Mouse (Mus musculus) urinary bladder, adult 2 months (tissue): ENCODE results near the gene Abi1. TPM values are rescaled to one million over a fixed set of nuclear protein-coding genes. Genes with fewer than 3 reads are reported as not detected.
"Not testable (repeated sequence)": the region's sequence is repeated elsewhere in the genome, so short reads cannot be mapped to it uniquely, and the experiment has no call there.

ENCODE experiments used
- DNase-seq: peaks from one replicate; pipeline ENCODE4 v3.0.0; 2022; ENCODE audit warnings: low spot score
- polyA plus RNA-seq: library from polyadenylated mRNA; depleted of rRNA; stranded (reverse); fragments of >200 nt; gene quantifications from 2 replicates; pipeline ENCODE4 v1.2.3, GENCODE M21; 2012; rRNA removed

Abi1 gene
- polyA plus RNA-seq: 73.1 and 88.4 TPM in 2 replicates

DNA sequence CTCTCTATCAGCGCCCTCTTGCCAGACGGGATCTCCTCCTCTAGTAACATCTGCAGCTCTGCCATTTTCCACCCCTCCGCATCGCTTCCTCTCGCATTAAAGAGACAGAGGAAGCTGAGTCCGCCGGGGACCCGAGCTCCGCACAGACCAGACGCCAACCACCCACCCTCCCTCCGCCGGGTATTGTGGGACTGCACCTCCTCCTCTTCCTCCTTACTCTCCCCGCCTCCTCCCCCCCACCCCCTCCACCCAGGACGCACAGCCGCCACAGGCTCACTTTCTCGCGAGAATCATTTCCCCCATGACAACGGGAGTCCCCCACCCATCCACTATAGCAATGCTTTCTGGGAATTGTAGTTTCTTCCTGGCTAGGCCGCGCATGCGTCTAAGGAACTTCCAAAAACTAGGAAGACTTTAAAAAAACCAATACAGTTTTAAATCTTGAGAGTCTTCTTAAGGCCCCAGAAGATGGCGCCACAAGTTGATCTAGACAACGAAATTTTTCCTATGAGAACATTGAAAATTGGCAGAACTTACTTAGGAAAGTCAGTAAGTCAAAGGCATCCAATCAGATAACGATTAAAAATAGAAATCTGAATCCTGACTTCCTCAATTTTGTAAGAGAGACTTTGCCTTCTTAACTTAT lies at the start of gene Abi1:
TSS of gene Abi1 (minus strand) at position 241 of the 646 bp plus-strand sequence.
- DNase-seq: no peak

DNA sequence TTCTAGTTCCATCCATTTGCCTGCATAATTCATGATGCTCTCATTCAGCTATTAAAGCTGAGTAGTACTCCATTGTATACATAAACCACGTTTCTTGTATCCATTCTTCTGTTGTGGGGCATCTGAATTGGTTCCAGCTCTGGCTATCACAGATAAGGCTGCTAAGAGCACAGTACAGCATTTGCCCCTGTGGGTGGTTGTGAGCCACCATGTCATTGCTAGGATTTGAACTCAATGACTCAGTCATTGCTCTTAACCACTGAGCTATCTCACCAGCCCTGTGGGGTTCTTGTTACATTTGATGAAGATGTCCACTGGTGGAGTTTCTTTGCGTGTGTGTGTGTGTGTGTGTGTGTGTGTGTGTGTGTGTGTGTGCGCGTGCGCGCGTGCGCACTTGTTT lies 44.5 kb upstream of the Abi1 start:
- DNase-seq: no peak

DNA sequence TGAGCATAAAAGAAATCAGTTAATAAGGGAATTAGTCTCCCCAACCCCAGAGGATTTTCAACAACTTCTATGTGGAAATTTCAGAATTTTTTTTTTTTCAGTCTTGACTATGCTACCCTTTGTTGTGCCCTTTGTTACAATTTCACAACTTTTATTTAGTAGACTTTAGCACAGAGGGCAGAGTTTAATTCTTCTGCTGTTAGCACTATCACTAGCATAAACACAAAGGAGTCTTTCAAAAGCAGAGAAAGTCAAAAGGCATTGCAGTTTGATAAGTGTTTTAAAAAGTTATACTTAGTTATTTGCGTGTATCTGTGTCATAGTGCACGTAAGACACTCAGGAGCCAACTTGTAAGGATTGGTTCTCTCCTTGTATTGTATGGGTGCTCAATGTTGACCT lies 38.5 kb upstream of the Abi1 start:
- DNase-seq: no peak

DNA sequence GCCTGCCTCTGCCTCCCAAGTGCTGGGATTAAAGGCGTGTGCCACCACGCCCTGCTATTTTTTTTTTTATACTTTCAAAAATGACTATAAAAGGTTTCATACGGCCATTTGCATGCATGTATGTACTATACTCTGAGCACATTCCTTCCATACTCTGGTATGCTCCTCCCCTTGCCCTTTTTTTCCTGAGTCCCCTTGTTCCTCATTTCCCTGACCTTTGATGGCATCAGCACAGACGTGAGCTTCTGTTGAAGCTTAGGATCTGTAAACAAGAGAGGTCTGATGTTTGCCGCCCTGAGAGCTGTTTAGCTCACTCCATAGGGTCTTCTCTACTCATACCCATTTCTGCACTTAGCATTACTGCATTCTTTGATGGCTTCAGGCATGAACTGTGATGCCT lies 37.7 kb upstream of the Abi1 start:
- no peak for DNase-seq

DNA sequence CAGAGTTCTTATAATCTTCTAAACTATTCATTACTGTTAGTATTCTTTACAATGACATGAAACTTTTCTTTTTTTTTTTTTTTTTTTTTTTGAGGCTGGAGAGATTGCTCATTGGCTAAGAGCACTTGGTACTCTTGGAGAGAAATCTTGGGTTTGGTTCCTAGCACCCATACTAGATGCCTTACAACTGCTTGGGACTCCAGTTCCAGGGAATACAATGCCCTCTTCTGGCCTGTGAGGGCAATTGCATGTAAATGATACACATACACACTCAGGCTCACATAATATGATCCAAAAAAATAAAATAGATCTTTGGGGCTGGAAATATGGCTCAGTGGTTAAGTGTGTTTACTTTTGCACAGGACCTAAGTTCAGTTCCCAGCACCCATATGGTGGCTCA lies 36.7 kb upstream of the Abi1 start:
- DNase-seq: no peak

DNA sequence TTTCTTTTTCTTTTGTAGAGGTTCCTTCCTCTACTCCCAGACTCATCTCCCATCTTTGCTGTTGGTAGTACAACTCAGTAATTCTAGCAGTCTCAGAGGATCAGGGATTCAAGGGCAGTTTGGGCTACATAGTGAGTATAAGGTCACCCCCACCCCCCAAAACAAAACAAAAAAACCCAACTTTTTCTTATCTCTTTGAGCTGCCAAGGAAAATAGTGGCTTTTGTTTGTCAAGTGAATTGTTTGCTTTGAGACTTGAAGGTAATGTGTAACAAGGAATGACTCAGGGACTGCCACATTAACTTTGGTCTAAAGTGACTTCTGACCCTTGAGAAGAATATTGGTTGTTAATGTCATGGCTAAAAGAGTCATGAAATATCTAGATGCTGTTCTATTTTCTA lies 35.8 kb upstream of the Abi1 start:
- DNase-seq: no peak

DNA sequence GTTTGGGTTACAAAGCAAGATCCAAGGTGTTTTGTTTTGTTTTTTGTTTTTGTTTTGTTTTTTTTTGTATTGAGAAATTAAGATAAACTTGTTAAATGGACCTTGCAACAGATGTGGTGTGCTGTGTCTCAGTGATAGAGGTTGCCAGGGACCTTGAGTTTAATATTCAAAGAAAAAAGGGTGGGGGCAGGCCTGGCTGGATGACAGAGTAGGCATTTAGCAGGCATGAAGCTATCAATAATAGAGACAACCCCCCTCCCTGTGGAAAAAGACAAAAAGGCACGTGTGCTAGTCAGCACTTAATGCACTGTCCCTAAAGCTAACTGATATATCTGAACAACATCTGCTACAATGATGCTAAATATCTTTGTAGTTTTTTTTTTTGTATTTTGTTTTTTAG lies 31.4 kb upstream of the Abi1 start:
- no peak for DNase-seq

DNA sequence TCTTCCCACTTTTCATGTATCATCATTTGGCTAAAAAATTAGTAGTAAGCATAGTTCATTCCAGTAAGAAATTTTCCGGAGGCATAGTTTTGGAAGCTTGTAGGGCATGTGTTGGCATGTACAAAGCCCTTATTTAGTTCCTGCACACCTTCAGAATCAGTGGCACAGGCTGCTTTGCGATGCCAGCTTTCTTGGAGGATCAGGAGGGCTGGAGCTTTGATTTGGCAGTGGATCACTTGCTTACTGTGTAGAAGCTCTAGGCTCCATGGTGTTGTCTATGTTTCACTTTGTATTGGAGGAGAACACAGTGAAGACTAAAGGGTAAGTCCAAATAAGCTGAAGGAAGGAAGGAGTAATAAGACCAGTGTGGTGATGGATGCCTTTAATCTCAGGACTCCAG lies 30.4 kb upstream of the Abi1 start:
- DNase-seq: no peak

DNA sequence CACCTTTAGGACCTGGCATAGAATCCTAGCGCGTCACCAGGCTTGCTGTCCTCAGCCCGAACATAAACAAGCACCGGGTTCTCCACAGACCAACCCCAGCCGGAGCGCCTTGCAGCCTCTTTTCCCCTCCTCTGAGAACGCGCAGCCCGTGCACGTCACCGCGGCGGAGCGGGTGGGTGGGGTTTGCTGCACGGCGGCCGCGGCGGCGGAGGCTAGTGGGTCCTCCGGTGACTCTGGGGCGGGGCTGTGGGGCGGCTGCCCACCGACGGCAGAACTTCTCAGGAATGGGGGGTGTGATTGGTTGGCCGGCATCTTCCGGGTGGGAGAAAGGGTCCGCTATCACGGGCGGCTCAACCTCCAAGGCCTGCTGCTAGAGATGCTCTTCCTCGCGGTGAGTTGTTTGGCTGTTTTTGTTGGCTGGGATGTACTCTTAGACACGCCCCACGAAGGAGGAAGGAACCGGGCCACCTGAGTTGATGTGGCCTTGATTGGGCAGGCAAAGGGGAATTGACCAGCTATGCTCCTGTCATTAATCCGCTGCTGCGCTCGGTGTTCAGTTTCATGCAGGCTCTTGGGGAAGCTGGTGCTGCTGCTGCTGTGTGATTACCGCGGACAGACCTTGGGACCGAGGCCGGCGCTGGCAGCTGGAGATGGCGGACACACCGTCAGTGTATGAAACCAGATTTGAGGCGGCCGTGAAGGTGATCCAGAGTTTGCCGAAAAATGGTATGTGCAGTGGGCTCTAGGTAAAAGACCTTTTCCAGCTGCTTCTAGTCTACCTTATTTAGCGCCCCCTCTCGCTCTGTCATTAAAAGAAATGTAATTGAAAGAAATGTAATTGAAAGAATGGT lies 29.1 kb upstream of the Abi1 start:
- DNase-seq: peak; percentile 96

DNA sequence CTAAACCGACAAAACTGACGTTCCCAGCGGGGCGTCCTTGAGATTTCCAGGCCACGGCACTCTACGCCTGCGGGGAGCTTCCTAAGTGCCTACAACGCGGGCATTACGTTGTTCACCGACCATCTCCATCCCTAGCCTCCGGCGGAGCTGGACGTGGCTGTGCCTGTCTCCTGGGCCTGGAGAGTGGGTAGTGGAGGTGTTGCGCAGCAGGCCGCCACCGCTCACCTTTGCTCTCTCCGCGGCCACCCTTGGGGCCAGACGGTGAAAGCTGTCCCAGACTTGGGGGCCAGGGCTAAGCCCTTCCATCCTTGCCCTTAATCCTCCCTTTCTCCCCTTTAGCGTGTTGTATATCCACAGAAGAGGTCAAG lies 28.3 kb upstream of the Abi1 start:
- DNase-seq: no peak

DNA sequence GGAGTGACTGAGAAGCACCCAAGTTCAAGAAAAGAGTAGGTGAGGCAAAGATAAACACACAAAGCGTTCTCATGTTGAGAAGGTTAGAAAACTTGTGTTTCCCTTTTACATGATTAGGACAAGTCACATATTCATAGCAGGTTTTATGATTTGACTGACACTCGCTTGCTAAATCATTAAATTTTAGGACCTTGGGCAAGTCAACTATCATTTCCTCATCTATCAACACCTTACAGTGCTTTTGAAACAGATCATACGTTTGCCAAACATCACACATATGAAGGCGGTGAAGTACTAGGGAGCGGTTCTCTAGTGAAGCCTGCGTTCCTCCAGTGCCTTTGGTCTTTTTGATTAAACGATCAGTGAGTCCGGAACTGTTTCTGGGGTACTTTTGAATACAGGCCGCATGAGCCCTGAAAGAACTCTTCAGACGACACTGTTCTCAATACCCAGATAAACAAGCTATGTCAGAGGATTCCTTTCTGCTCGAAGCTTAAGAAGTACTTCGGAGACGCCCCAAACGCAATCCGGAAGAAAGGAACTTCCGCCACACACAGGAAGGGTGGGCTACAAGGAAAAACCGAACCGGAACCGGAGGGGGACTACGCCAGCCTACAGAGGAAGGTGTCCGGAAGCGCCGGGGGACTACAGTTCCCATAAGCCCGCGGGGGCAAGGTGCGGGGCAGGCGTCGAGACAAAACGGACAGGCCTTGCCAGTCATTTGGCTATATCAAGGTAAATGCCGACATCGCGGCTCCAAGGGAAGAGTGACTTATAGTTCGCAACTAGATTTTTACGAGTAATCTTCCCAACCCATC lies 27.7 kb upstream of the Abi1 start, which contains the start of gene Acbd5:
TSS of gene Acbd5 (plus strand) at position 616 of the 818 bp plus-strand sequence.
- DNase-seq: peak; percentile 85

DNA sequence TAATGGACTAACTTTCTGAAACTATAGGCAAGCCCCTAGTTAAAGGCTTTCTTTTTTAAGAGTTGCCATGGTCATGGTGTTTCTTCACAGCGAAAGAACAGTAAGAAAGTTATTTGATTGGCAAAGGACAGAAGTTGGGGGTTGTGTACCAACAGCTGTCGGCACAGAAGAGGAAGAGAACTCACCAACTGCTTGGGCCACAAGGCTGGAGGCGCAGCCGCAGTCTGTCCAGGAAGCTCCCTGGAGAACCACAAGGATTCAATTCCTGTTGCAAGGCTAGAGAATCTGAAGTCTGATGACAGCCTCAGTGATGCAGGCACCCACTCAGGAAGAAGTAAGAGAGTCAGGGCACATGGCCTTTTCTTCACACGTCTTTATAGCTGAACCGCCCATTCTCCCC lies 12.5 kb upstream of the Abi1 start:
- DNase-seq: no peak

DNA sequence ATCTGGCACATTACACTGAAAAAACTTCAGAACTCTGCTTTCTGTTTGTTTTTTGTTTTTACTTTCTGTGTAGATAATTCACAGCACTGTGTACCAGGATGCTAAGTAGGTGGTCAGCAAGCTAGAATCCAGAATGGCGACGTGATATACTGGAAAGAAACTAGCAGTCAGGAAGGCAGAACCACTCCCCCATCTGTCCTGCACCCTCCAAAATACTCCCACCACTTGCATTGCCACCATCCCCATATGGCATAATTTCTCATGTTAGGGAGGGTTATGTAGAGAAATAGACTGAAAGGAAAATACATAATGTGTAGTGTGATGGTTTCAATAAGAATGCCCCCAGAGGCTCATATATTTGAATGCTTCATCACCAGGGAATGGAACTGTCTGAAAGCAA lies 11.8 kb upstream of the Abi1 start:
- DNase-seq: no peak

DNA sequence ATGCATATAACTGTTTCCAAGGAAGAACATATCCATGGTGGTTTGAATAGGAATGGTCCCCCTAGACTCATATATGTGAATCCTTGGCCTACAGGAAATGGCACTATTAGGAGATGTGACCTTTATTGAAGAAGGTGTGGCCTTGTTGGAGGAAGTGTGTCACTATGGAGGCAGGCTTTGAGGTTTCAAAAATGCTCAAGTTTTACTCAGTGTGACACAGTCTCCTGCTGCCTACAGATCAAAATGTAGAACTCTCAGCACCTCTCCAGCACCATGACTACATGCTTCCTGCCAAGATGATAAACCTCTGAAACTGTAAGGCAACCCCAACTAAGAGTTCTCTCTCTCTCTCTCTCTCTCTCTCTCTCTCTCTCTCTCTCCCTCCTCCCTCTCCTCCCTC lies 8.0 kb upstream of the Abi1 start:
- DNase-seq: no peak

DNA sequence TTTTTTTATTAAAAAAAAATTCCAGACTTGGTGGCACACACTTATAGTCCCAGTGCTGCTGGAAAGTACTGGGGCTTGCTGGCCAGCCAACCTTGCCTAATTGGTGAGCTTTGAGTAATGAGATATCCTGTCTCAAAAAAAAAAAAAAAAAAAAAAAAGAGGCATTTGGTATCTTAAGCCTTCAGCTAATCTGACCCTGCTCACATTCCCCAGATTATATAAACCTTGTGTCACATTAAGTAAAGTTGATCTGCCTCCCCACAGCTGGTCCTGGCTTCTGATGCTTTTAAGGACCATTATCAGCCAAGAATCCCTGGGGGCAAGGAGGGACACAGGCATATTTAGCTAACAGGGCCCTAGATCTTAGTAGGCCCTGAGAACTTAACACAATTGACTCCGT lies 5.7 kb upstream of the Abi1 start:
- DNase-seq: no peak

DNA sequence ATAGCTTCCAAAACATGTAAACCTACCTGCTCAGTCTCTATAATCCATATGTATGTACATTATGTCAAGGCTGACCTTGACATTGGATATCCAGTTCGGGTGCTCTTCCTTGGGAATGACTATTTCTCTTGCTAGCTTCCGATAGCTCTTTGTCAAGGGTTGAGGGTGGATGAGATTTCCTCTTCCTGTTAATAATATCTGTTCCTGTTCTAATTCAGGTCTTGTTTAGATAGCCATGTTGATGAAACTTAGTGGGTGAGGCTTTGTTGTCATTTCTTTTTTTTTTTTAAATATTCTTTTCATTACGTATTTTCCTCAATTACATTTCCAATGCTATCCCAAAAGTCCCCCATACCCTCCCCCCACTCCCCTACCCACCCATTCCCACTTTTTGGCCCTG lies 2.1 kb upstream of the Abi1 start:
- no peak for DNase-seq

DNA sequence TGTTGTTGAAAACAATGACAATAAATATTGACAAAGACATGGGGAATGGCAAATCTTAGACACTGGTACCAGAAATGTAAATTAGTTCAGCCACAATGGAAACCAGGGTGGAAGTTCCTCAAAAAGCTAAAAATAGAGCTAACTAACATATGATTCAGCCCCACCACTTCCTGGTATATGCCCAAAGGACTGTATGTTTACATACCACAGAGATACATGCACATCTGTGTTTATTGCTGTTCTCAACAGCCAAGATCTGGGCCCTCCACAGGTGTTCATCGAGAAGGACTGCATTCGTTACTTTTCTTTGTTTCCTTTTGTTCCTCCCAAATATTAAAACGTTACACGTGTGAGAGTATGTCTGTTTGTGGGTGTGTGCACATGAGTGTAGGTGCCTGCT lies 1.4 kb upstream of the Abi1 start:
- DNase-seq: no peak

DNA sequence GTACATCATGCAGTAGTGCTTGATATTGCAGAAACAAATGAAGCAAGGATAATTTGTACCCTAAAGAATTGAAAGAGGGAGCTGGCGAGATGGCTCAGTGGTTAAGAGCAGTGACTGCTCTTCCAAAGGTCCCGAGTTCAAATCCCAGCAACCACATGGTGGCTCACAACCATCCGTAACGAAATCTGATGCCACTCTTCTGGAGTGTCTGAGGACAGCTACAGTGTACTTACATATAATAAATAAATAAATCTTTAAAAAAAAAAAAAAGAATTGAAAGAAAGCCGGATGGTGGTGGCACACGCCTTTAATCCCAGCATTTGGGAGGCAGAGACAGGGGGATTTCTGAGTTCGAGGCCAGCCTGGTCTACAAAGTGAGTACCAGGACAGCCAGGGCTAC lies 649 bp upstream of the Abi1 start:
- DNase-seq: not testable (repeated sequence)

DNA sequence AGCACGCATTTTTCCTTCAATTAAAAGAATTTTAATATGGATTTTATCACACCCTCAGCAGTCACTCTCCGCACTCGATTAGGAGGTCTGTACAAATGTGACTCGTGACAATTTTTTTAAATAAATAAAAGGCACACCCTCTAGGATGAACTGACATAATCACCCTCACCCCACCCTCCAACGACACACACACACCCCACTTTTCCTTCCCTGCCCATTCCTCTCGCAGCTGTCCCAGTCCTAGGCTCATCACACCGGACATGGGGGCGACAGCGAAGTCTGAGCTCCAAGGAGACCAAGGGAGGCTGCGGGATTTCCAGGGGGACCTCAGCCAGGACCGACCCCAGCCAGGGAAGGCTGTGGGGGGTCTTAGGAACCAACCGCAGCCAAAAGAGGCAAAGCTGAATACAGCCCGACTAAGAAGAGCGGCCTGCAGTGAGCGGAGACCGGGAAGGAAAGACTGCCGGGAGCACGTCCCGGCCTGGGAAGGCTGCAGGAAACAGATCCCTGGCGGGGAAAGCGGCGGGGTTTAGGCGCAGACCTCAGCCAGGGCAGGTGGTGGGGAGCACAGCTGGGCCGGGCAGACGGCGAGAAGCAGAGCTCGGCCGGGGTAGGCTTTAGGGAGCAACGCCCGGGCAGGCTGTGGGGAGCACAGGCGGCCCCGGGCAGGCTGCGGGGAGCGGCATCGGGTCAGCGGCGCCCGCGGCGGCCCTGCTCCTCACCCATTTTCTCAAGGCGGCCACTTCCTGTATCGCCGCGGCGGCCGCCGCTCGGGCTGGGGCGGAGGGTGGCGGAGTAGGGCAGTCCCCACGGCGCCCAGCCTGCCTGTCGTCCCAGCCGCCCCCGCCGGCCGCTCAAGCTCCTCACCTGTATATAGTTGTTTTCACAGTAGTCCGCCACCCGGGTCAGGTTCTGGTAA lies 700 bp downstream of the Abi1 start:
- peak; percentile 81 for DNase-seq

DNA sequence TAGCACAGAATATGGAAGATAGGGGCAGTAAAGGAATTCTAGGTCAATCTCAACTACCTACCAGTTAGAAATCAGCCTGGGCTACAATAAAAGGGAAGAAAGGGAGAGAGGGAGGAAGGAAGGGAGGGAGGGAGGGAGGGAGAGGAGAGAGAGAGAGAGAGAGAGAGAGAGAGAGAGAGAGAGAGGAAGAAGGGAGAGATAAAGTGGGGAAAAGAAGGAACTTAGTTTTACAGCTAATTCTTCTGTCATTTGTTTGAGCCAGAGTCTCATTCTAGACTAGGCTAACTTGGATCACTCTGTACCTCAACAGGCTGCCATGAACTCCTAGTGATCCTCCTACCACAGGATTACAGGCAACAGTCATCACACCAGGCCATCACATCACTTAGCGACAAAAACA lies 4.6 kb downstream of the Abi1 start:
- no peak for DNase-seq

DNA sequence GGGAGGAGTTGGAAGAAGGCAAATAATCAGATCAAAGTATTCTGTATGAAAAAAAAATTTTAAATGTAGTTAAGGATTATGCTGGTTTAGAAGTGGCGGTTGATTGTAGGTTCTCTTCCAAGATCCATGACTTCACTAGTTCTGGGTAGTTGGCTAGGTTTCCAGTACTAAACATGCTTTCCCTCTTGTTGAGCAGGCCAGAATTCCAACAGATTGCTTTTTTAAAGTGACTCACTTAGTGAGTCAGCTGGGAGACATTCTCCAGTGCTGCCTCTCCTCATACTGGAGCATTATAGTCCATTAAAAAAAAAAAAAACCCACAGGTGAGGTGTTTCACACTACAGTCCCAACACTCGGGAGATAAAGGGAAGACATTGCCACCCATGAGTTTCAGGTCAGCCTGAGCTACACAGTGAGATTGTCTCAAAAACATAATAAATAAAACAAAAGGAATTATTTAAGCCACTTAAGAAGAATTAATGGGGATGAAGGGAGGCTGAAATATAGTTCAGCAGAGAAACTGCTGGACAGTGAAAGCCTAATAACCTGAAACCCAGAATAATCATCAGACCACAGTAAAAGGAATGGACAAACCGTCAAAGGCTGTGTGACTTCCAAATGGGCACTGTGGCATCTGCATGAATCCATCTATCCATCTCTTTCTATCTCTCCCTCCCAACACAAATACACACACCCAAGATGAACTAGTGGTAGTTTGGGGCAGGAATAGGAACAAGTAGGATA lies 5.2 kb downstream of the Abi1 start:
- no peak for DNase-seq
